Mouse (Mus musculus) CH12.LX (cell line): ENCODE results near the gene Pigk. TPM values are rescaled to one million over a fixed set of nuclear protein-coding genes. Genes with fewer than 3 reads are reported as not detected.

Experiments
- DNase-seq: peaks from one replicate; pipeline ENCODE4 v3.0.0-alpha.2; 2013; ENCODE audit errors: extremely low read depth
- H3K27ac ChIP-seq: 2 replicates; pipeline ENCODE4 v1.5.1; 2012; ENCODE audit warnings: low read depth, mild to moderate bottlenecking, control low read depth, moderate library complexity; ENCODE audit not compliant: insufficient read depth
- H3K27me3 ChIP-seq: replicated peaks from 2 replicates; pipeline ENCODE3; 2012; ENCODE audit warnings: inconsistent platforms
- H3K36me3 ChIP-seq, 2 experiments: replicated peaks in 1 of 2; 2 replicates each; pipeline versions ENCODE3 to v1.6.1; 2012; ENCODE audit warnings: inconsistent platforms in 1 of 2, low read length in 1 of 2, mild to moderate bottlenecking in 1 of 2, mixed read lengths in 1 of 2, moderate library complexity in 1 of 2; ENCODE audit not compliant: control insufficient read depth in 1 of 2, insufficient read depth in 1 of 2
- H3K4me1 ChIP-seq, 2 experiments: 2 replicates each; pipeline ENCODE4 v1.6.1; 2012; ENCODE audit warnings: inconsistent platforms in 1 of 2, moderate library complexity in 1 of 2; ENCODE audit not compliant: insufficient read depth in 2 of 2, control insufficient read depth in 1 of 2
- H3K4me2 ChIP-seq: 2 replicates; pipeline ENCODE4 v1.6.1; 2012; ENCODE audit warnings: low read depth, mild to moderate bottlenecking, control low read depth; ENCODE audit not compliant: poor library complexity, insufficient read depth, severe bottlenecking
- H3K4me3 ChIP-seq, 3 experiments: fragments of 150-350 bp in 1 of 3; sonication (generic) in 1 of 3; replicated peaks in 1 of 3; 2 replicates each; pipeline versions ENCODE3 to v1.5.1; 2011 to 2012; ENCODE audit warnings: low read depth in 2 of 3, low read length in 2 of 3, mild to moderate bottlenecking in 2 of 3, moderate library complexity in 2 of 3, control low read depth in 1 of 3, improper control_type of control experiment in 1 of 3, inconsistent platforms in 1 of 3, mixed read lengths in 1 of 3; ENCODE audit not compliant: poor library complexity in 1 of 3
- H3K79me2 ChIP-seq: replicated peaks from 2 replicates; pipeline ENCODE4 v1.6.1; 2012; ENCODE audit warnings: mild to moderate bottlenecking, moderate library complexity; ENCODE audit not compliant: control insufficient read depth, poor library complexity, insufficient read depth, severe bottlenecking; ENCODE audit errors: extremely low read depth
- H3K9ac ChIP-seq: 2 replicates; pipeline ENCODE4 v1.6.1; 2012; ENCODE audit warnings: low read depth, mild to moderate bottlenecking, control low read depth, moderate library complexity; ENCODE audit not compliant: insufficient read depth
- H3K9me3 ChIP-seq: replicated peaks from 2 replicates; pipeline ENCODE3; 2012; ENCODE audit warnings: low read length, inconsistent platforms, mixed read lengths
- BHLHE40 ChIP-seq: IDR thresholded peaks from 2 replicates; pipeline ENCODE4 v1.6.1; 2011; ENCODE audit warnings: mild to moderate bottlenecking, low read depth, low read length, improper control_type of control experiment
- CHD2 ChIP-seq: IDR thresholded peaks from 2 replicates; pipeline ENCODE4 v1.6.1; 2011; ENCODE audit warnings: low read length, improper control_type of control experiment
- CTCF ChIP-seq, 2 experiments: IDR thresholded peaks in 1 of 2; conservative IDR thresholded peaks in 1 of 2; 2 replicates each; pipeline ENCODE4 v1.5.1; 2011 to 2012; ENCODE audit warnings: low read depth in 2 of 2, low read length in 2 of 2, improper control_type of control experiment in 1 of 2, inconsistent platforms in 1 of 2, mild to moderate bottlenecking in 1 of 2, moderate library complexity in 1 of 2
- GABPA ChIP-seq: IDR thresholded peaks from 2 replicates; pipeline ENCODE4 v1.6.1; 2012; ENCODE audit warnings: low read depth, low read length, improper control_type of control experiment, inconsistent platforms; ENCODE audit not compliant: insufficient replicate concordance
- IRF4 ChIP-seq: IDR thresholded peaks from 2 replicates; pipeline ENCODE4 v1.6.1; 2014; ENCODE audit warnings: low read depth, mild to moderate bottlenecking, inconsistent platforms, low read length, improper control_type of control experiment
- JUN ChIP-seq: IDR thresholded peaks from 2 replicates; pipeline ENCODE4 v1.6.1; 2011; ENCODE audit warnings: low read depth, mild to moderate bottlenecking, low read length, improper control_type of control experiment, moderate library complexity; ENCODE audit not compliant: insufficient read depth
- JUND ChIP-seq: conservative IDR thresholded peaks from 2 replicates; pipeline ENCODE4 v1.6.1; 2011; ENCODE audit warnings: low read depth, low read length, improper control_type of control experiment
- KAT2A ChIP-seq: IDR thresholded peaks from 2 replicates; pipeline ENCODE4 v1.6.1; 2012; ENCODE audit warnings: low read length, improper control_type of control experiment, inconsistent platforms; ENCODE audit not compliant: insufficient replicate concordance
- MAFK ChIP-seq: IDR thresholded peaks from 2 replicates; pipeline ENCODE4 v1.6.1; 2011; ENCODE audit warnings: low read length, improper control_type of control experiment; ENCODE audit not compliant: insufficient replicate concordance
- MAX ChIP-seq: IDR thresholded peaks from 2 replicates; pipeline ENCODE4 v1.6.1; 2011; ENCODE audit warnings: low read length, improper control_type of control experiment
- MEF2A ChIP-seq: IDR thresholded peaks from 2 replicates; pipeline ENCODE4 v1.6.1; 2014; ENCODE audit warnings: low read depth, mild to moderate bottlenecking, inconsistent platforms, low read length, improper control_type of control experiment, borderline replicate concordance
- MXI1 ChIP-seq: IDR thresholded peaks from 2 replicates; pipeline ENCODE4 v1.6.1; 2011; ENCODE audit warnings: mild to moderate bottlenecking, low read depth, low read length, improper control_type of control experiment
- MYC ChIP-seq: IDR thresholded peaks from 2 replicates; pipeline ENCODE4 v1.6.1; 2011; ENCODE audit warnings: low read depth, mild to moderate bottlenecking, improper control_type of control experiment, low read length
- NRF1 ChIP-seq: IDR thresholded peaks from 2 replicates; pipeline ENCODE4 v1.6.1; 2014; ENCODE audit warnings: low read depth, mild to moderate bottlenecking, inconsistent platforms, low read length, improper control_type of control experiment, moderate library complexity
- POLR2A ChIP-seq: IDR thresholded peaks from 2 replicates; pipeline ENCODE4 v1.6.1; 2011; ENCODE audit warnings: low read depth, mild to moderate bottlenecking, improper control_type of control experiment, low read length
- POLR2AphosphoS2 ChIP-seq: IDR thresholded peaks from 2 replicates; pipeline ENCODE4 v1.6.1; 2011; ENCODE audit warnings: low read depth, low read length, improper control_type of control experiment
- RAD21 ChIP-seq: IDR thresholded peaks from 2 replicates; pipeline ENCODE4 v1.6.1; 2011; ENCODE audit warnings: low read depth, mild to moderate bottlenecking, low read length, improper control_type of control experiment, moderate library complexity
- RCOR1 ChIP-seq: conservative IDR thresholded peaks from 2 replicates; pipeline ENCODE4 v1.6.1; 2012; ENCODE audit warnings: low read depth, mild to moderate bottlenecking, inconsistent platforms, low read length, improper control_type of control experiment
- SIN3A ChIP-seq: IDR thresholded peaks from 2 replicates; pipeline ENCODE4 v1.6.1; 2012; ENCODE audit warnings: low read length, improper control_type of control experiment, inconsistent platforms
- TBP ChIP-seq: conservative IDR thresholded peaks from 2 replicates; pipeline ENCODE4 v1.6.1; 2011; ENCODE audit warnings: low read depth, low read length, improper control_type of control experiment
- TCF12 ChIP-seq: IDR thresholded peaks from 2 replicates; pipeline ENCODE4 v1.6.1; 2014; ENCODE audit warnings: low read depth, mild to moderate bottlenecking, inconsistent platforms, low read length, improper control_type of control experiment
- UBTF ChIP-seq: IDR thresholded peaks from 2 replicates; pipeline ENCODE4 v1.6.1; 2012; ENCODE audit warnings: low read depth, mild to moderate bottlenecking, inconsistent platforms, low read length, improper control_type of control experiment, moderate library complexity
- USF1 ChIP-seq: IDR thresholded peaks from 2 replicates; pipeline ENCODE4 v1.6.1; 2014; ENCODE audit warnings: low read depth, mild to moderate bottlenecking, inconsistent platforms, low read length, improper control_type of control experiment
- ZKSCAN1 ChIP-seq: IDR thresholded peaks from 2 replicates; pipeline ENCODE4 v1.6.1; 2012; ENCODE audit warnings: low read depth, inconsistent platforms, low read length, improper control_type of control experiment, borderline replicate concordance
- dilution Hi-C: fragments of 300-500 bp; cut with MboI; formaldehyde crosslinking; loops from 2 replicates; pipeline ENCODE4 v1.14.3; 2020; ENCODE audit warnings: low sequenced_read_pairs; ENCODE audit not compliant: extremely low pct_unique_long_range_greater_than_20kb, extremely low pct_ligation_motif_present
- in situ Hi-C: fragments of 300-500 bp; cut with MboI; formaldehyde crosslinking; loops from 3 replicates; pipeline ENCODE4 v1.14.3; 2019; ENCODE audit warnings: low sequenced_read_pairs, low pct_ligation_motif_present, low pct_unique_long_range_greater_than_20kb, mixed read lengths
- polyA plus RNA-seq: library from polyadenylated mRNA; unstranded; fragments of >175 nt; gene quantifications from 2 replicates; pipeline ENCODE4 v1.2.1, GENCODE M21; 2012; ENCODE audit warnings: low read depth; ENCODE audit not compliant: insufficient read length
- total RNA-seq, 2 experiments: library from RNA; depleted of rRNA; stranded (reverse); fragments of 300-350 nt in 1 of 2; fragments of >200 nt in 1 of 2; gene quantifications; 2 replicates each; pipeline ENCODE4 v1.2.3; 2012 to 2014

Gene Pigk
- total and polyA plus RNA-seq, 3 experiments, result 56.4 to 79.3 (median 67.5) TPM

- Histone ChIP-seq H3K36me3 (no peaks in the 10 kb centered on the region), H3K27me3 (peaks cover 2% of the 10 kb centered on the region), H3K4me2 (no peak overlapping the region; the same call in 1 of the 2 replicates), H3K9ac (no peak overlapping the region), H3K4me1 (peaks cover 5 to 23% of the 10 kb centered on the region in 2 experiments), H3K79me2 (no peaks in the 10 kb centered on the region), H3K27ac (no peak overlapping the region), H3K9me3 (peaks cover 3% of the 10 kb centered on the region), H3K4me3 (no peak overlapping the region)
- in situ Hi-C loops (no loop called here), dilution Hi-C loops (no loop called here)
- peak; percentile 86 for DNase-seq
- no peak for TF ChIP-seq JUND
- no peak for TF ChIP-seq NRF1
- TF ChIP-seq RCOR1, result no peak
- 0 out of 2 replicates have a peak, but pooled peaks have one; percentile 60 for TF ChIP-seq UBTF
- TF ChIP-seq MEF2A, result no peak
- TF ChIP-seq POLR2AphosphoS2, result no peak
- no peak for TF ChIP-seq IRF4
- TF ChIP-seq RAD21, result no peak
- 0 out of 2 replicates have a peak, but pooled peaks have one; percentile 25 for TF ChIP-seq MAX
- no peak for TF ChIP-seq MXI1
- no peak for TF ChIP-seq SIN3A
- TF ChIP-seq GABPA, result no peak
- no peak for TF ChIP-seq MAFK
- 0 out of 2 replicates have a peak, but pooled peaks have one; percentile 40 for TF ChIP-seq MYC
- TF ChIP-seq TCF12, result 0 out of 2 replicates have a peak, but pooled peaks have one; percentile 13
- peak; percentile 58 for TF ChIP-seq BHLHE40
Measured at GRCm38 (mm10) chr3:152856095-152856494, 142.2 kb downstream of the Pigk start.

GRCm38 (mm10) chr3:152861450-152861849 is 147.6 kb downstream of the Pigk start:
- in situ Hi-C loops (no loop called here), dilution Hi-C loops (no loop called here)
- Histone ChIP-seq H3K9ac (no peak overlapping the region), H3K4me1 (peaks cover 0 to 10% of the 10 kb centered on the region in 2 experiments; a peak in 2 of 4 replicates), H3K4me2 (no peak overlapping the region), H3K27me3 (peaks cover 2% of the 10 kb centered on the region), H3K27ac (no peak overlapping the region), H3K4me3 (no peak overlapping the region), H3K79me2 (no peaks in the 10 kb centered on the region), H3K9me3 (no peaks in the 10 kb centered on the region), H3K36me3 (no peaks in the 10 kb centered on the region)
- TF ChIP-seq POLR2A, result no peak
- TF ChIP-seq USF1, result no peak
- no peak for TF ChIP-seq MEF2A
- TF ChIP-seq KAT2A, result no peak
- TF ChIP-seq JUN, result no peak
- no peak for TF ChIP-seq CTCF (conservative IDR thresholded peaks at IDR 0.05 in 1 of 2, IDR thresholded peaks at IDR 0.05 in 1 of 2; ENCODE audit: low read depth in 2 of 2, low read length in 2 of 2)
- no peak for TF ChIP-seq RCOR1
- no peak for TF ChIP-seq ZKSCAN1
- TF ChIP-seq IRF4, result no peak
- no peak for TF ChIP-seq SIN3A
- TF ChIP-seq TBP, result no peak
- no peak for TF ChIP-seq CHD2
- no peak for TF ChIP-seq JUND
- TF ChIP-seq MYC, result no peak
- no peak for TF ChIP-seq MAFK
- DNase-seq, result no peak
